Mouse (Mus musculus): ENCODE measurements around the gene Xlr4b.
"Not testable (repeated sequence)": the region's sequence is repeated elsewhere in the genome, so short reads cannot be mapped to it uniquely, and the experiment has no call there.

Xlr4b gene

DNA sequence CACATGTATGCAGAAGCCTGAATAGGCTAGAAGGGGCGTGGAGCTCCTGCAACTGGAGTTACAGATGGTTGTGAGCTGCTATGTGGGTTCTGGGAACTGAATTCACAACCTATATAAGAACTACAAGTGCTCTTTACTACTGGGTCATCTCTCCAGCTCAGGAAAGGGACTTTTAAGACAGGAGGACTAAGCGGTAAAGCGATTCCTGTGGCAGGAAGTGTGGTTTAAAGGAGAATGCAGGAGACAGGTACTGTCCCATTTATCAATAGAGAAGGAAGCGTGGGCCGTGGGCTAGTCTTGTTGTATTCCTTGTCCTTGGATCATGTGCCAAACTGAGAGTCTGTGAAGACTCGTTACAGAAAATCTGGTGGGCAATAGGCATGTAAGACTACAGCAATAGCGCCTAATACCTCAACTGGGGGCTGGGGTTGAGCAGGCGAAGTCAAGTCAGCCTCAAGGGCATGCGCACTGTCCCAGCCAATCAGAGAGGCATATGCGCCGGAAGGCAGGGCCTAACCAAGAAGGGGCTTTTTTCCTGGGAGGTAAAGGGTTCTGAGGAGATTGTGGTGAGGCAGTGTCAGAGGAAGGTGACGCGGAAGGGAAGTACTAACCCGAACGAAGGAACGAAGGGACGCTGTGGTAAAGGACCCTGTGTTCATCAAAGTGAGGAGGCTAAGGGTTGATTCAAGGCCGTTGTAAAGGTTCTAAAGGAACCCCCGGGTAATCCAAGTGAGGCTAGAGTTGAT lies at the start of gene Xlr4b:
TSS of gene Xlr4b (plus strand) at position 515 of the 746 bp plus-strand sequence.
- not testable (repeated sequence) for DNase-seq

DNA sequence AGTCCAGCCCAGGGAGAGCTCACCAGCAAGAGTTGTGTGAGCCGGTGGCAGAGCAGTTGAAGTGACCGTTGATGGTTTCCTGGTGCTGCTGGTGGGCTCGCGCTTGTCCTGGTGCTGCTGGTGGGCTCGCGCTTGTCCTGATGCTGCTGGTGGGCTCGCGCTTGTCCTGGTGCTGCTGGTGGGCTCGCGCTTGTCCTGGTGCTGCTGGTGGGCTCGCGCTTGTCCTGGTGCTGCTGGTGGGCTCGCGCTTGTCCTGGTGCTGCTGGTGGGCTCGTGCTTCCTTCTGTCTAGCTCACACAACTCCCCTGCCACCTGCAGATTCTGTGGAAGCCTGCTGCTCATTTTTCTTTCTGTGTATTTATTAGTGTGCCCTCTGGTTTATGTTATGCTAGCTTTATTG lies 37.2 kb upstream of the Xlr4b start, which contains the start of gene Spin2d:
TSS of gene Spin2d (minus strand) at position 101 of the 400 bp plus-strand sequence.
- not testable (repeated sequence) for DNase-seq

DNA sequence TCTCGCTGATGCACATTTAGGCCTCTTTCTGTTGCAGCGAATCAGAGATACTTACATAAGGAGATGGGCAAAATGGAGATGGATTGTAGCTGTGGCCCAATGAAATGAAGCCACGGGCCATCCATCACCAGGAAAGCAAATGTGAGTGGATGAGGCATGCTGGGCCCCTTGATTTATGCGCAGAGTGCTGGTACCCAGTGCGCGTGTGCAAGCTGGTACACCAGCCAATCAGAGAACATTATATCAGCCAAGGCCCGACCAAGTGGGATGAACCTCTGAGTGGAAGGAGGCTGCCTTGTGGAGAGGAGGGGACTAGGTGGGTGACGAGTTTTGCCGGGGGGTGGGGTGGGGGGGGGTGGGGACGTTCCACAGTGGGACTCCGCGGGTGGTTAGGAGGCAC lies 22.2 kb upstream of the Xlr4b start, which contains the start of gene Xlr3b:
TSS of gene Xlr3b (plus strand) at position 274 of the 400 bp plus-strand sequence.
- peak; percentile 3 for DNase-seq

DNA sequence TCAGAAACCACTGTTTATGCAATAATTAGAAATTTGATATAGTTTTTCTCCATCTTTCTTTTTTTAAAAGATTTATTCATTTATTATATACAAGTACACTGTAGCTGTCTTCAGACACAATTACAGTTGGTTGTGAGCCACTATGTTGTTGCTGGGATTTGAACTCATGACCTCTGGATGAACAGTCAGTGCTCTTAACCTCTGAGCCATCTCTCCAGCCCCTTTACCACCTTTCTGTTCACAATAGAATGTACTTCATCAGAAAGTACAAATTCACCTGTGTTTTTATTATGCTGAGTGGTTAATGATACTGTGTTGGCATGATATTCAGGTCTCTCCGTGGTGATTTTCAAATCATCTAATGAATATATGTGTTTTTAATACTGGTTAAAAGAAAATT lies 11.2 kb downstream of the Xlr4b start:
- DNase-seq: no peak

DNA sequence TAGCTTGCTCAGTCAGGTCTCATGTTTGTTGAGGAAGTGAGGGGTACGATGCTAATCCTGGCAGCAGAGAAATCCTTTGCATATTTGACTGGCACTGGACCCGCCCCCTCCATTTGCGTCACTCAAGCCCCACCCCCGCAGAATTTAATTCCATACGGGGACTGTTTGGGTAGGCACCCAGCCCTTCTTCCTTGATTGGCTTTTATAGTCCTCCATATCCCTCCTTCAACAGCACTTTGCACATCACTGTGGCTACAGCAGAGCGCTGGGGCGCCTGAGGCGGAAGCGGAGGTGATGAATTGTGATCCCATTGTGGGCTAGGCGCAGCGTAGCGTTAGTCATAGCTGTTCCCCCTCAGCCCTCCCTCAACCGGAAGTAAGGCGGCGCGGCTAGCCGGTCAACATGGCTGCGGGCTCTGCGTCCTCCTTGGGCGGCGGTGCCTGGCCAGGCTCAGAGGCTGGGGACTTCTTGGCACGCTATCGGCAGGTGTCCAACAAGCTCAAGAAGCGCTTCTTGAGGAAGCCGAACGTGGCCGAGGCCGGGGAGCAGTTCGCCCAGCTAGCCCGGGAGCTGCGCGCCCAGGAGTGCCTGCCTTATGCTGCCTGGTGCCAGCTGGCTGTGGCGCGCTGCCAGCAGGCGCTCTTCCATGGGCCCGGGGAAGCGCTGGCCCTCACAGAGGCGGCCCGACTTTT lies 13.9 kb downstream of the Xlr4b start, which contains the start of gene F8a:
TSS of gene F8a (plus strand) at position 378 of the 692 bp plus-strand sequence.
- DNase-seq: peak; percentile 67

DNA sequence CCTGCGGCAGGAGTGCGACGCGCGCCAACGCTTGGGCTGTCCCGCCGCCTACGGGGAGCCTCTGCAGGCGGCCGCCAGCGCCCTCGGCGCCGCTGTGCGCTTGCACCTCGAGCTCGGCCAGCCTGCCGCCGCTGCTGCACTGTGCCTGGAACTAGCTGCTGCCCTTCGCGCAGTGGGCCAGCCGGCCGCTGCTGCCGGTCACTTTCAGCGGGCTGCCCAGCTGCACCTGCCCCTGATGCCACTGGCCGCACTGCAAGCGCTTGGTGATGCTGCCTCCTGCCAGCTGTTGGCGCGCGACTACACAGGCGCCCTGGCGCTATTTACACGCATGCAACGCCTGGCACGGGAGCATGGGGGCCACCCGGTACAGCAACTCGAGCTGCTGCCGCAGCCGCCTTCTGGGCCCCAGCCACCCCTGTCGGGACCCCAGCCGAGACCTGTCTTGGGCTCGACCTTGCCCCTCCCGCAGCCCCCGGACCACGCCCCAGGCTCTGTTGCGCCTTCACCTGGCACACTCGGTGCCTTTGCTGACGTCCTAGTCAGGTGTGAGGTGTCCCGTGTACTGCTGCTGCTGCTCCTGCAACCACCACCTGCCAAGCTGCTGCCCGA lies 14.6 kb downstream of the Xlr4b start:
- DNase-seq: peak; percentile 54

DNA sequence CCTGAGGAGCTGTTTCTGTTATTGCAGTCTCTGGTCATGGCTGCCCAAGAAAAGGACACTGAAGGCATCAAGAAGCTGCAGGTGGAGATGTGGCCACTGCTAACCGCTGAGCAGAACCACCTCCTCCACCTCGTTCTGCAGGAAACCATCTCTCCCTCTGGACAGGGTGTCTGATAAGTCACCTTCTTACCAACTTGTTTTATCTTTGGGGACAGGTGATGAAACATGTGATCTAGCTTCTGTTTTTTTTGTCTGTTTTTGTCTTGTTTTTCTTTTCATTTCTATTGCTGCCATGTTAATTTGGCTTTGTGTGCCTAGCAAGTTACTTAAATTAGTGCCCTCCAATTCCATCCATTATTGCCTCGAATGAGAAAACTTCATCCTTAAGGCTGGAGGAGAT lies 15.2 kb downstream of the Xlr4b start:
- no peak for DNase-seq

DNA sequence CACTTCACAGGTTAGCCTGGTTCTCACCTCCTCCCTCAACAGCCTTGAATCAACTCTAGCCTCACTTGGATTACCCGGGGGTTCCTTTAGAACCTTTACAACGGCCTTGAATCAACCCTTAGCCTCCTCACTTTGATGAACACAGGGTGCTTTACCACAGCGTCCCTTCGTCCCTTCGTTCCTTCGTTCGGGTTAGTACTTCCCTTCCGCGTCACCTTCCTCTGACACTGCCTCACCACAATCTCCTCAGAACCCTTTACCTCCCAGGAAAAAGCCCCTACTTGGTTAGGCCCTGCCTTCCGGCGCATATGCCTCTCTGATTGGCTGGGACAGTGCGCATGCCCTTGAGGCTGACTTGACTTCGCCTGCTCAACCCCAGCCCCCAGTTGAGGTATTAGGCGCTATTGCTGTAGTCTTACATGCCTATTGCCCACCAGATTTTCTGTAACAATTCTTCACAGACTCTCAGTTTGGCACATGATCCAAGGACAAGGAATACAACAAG lies 28.7 kb downstream of the Xlr4b start, which contains the start of gene Xlr4c:
TSS of gene Xlr4c (minus strand) at position 310 of the 505 bp plus-strand sequence.
- not testable (repeated sequence) for DNase-seq

DNA sequence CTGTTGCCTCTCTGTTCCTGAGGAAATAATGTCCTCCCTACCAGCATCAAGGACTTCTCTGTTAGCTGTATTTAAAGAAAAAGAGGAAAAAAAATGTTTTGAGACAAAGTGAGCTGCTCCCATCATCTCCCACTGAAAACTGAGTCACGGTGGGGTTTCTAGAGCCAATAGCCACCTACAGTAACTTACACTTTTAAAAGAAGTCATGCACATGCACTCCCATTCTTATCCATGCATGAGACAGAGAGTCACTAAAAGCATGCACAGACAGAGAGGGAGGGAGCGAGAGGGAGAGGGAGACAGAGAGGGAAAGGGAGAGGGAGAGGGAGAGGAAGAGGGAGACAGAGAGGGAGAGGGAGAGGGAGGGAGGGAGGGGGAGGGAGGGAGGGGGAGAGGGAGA lies 48.3 kb downstream of the Xlr4b start:
- not testable (repeated sequence) for DNase-seq

DNA sequence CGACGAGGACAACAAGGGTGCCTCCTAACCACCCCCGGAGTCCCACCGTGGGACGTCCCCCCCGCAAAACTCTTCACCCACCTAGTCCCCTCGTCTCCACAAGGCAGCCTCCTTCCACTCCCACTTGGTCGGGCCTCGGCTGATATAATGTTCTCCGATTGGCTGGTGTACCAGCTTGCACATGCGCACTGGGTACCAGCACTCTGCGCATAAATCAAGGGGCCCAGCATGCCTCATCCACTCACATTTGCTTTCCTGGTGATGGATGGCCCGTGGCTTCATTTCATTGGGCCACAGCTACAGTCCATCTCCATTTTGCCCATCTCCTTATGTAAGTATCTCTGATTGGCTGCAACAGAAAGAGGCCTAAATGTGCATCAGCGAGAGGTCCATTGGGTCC lies 51.1 kb downstream of the Xlr4b start, which contains the start of gene Xlr3c:
TSS of gene Xlr3c (minus strand) at position 121 of the 400 bp plus-strand sequence.
- not testable (repeated sequence) for DNase-seq

Measured in right cerebral cortex, postnatal 4 days (tissue).